Mouse (Mus musculus): ENCODE data around the gene Tunar.

- no peak for TF ChIP-seq CTCF (IDR thresholded peaks at IDR 0.05; ENCODE audit: low read depth)
- no peak for TF ChIP-seq EP300 (IDR thresholded peaks at IDR 0.05; ENCODE audit: low read depth)
Measured at GRCm38 (mm10) chr12:105413909-105414308, 80.2 kb downstream of the Tunar start.
